Mouse (Mus musculus): Measurements from ENCODE around the gene Pnpla7. TPM values are rescaled to one million over a fixed set of nuclear protein-coding genes. Genes with fewer than 3 reads are reported as not detected.
A peak's percentile ranks its signal among the peaks of the same experiment; 100 is the strongest.
"Not testable (repeated sequence)": the region's sequence is repeated elsewhere in the genome, so short reads cannot be mapped to it uniquely, and the experiment has no call there.

The Pnpla7 gene
- polyA plus RNA-seq, 1 experiment from 2014 or later, result 3.5 TPM

DNA sequence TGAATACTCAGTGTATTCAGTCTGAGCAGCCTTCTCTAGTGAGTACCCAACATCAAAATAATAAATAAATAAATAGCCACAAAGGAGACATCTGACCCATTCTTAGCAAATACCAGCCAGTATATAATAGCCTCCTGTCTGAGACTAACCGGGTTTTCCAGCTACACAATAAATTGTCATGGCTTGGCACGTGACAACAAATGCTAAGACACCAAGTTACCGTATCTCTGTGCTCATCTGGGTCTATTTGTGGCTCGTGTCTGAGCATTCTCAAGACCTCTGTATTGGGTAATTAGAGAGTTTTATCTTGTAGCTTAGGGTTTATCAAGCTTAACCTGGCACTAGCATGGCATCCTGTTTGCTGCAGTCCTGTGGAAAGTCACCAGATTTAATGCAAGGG is 33.7 kb upstream of the Pnpla7 start:
- WGBS, result 66% methylated on average over 4 of the region's 4 CpGs

GRCm38 (mm10) chr2:24944304-24944703 is 31.5 kb upstream of the Pnpla7 start:
- not testable (repeated sequence) for H3K4me3 ChIP-seq (ENCODE audit: low read depth, low read length); H3K27ac ChIP-seq (ENCODE audit: low read depth, low read length); H3K4me1 ChIP-seq (ENCODE audit: control insufficient read depth, insufficient read depth, low read length); H3K9me3 ChIP-seq (ENCODE audit: control insufficient read depth, low read length); ATAC-seq (ENCODE audit: low read depth); H3K27me3 ChIP-seq (ENCODE audit: control insufficient read depth, insufficient read depth, low read length); H3K4me2 ChIP-seq (ENCODE audit: low read depth, low read length); H3K36me3 ChIP-seq (ENCODE audit: control insufficient read depth, insufficient read depth, low read length); H3K9ac ChIP-seq (replicated peaks; ENCODE audit: low read depth, low read length)
- WGBS, result 49% methylated on average over 2 of the region's 2 CpGs

More for the DNA sequence above, 33.7 kb upstream of the Pnpla7 start:
- H3K36me3 ChIP-seq (ENCODE audit: control insufficient read depth, insufficient read depth, low read length), result no peaks in the 10 kb centered on the region
- no peak for ATAC-seq (ENCODE audit: low read depth)
- H3K27ac ChIP-seq (ENCODE audit: low read depth, low read length), result no peak overlapping the region
- no peak overlapping the region for H3K4me2 ChIP-seq (ENCODE audit: low read depth, low read length)
- H3K4me1 ChIP-seq (ENCODE audit: control insufficient read depth, insufficient read depth, low read length), result no peaks in the 10 kb centered on the region
- H3K9ac ChIP-seq (replicated peaks; ENCODE audit: low read depth, low read length), result no peak overlapping the region
- H3K27me3 ChIP-seq (ENCODE audit: control insufficient read depth, insufficient read depth, low read length), result no peaks in the 10 kb centered on the region
- H3K4me3 ChIP-seq (ENCODE audit: low read depth, low read length), result no peak overlapping the region
- H3K9me3 ChIP-seq (ENCODE audit: control insufficient read depth, low read length), result no peaks in the 10 kb centered on the region

DNA sequence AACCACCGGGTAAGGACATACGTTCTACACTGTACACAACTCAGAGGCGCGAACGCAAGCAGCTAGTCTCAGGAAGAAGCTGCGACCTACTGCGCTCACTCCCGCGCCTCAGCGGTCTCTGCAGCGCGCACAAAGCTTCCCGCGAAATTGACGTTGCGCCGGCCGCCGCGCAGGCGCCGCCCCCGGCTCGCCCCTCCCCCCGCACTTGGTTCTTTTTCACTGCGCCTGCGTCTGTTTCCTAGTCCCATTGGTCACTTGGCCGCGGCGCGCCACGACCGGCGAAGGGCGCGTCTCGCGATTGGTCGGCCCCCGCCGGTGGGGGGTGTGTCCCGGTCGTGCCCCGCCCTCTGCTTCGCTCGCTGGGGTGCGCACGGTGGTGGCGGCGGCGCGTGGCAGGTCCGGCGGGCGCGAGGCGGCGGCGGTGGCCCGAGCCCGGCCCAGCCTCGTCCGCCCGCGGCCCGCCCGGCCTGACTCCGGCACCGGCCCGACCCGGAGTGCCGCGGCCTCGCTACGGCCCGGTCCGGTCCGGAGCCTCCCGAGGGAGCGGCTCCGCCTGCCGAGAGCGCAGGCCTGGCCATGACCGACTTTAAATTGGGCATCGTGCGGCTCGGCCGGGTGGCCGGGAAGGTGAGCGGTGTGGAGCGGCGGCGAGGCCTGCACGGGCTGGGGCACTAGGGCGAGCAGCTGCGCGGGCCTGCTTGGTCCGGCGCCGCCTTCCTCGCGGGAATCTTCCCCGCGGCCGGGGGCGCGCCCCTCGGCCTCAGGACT is 26.2 kb upstream of the Pnpla7 start, which contains the start of gene Zmynd19:
Gene Zmynd19, plus strand, starts transcription at position 372 of the 768 bp plus-strand sequence.
- H3K27me3 ChIP-seq (ENCODE audit: control insufficient read depth, insufficient read depth, low read length), result no peaks in the 10 kb centered on the region
- peak within 1 kb of the TSS; percentile 94 for H3K9ac ChIP-seq (replicated peaks; ENCODE audit: low read depth, low read length)
- ATAC-seq (ENCODE audit: low read depth), result peak; percentile 98
- peak within 1 kb of the TSS; percentile 75 for H3K4me2 ChIP-seq (ENCODE audit: low read depth, low read length)
- peak within 1 kb of the TSS; percentile 97 for H3K4me3 ChIP-seq (ENCODE audit: low read depth, low read length)
- peak within 1 kb of the TSS; percentile 39 for H3K27ac ChIP-seq (ENCODE audit: low read depth, low read length)
- H3K36me3 ChIP-seq (ENCODE audit: control insufficient read depth, insufficient read depth, low read length), result peaks cover 25% of the 10 kb centered on the region
- peaks cover 14% of the 10 kb centered on the region for H3K4me1 ChIP-seq (ENCODE audit: control insufficient read depth, insufficient read depth, low read length)
- no peaks in the 10 kb centered on the region for H3K9me3 ChIP-seq (ENCODE audit: control insufficient read depth, low read length)
- under 1% methylated on average over 87 of the region's 108 CpGs for WGBS

DNA sequence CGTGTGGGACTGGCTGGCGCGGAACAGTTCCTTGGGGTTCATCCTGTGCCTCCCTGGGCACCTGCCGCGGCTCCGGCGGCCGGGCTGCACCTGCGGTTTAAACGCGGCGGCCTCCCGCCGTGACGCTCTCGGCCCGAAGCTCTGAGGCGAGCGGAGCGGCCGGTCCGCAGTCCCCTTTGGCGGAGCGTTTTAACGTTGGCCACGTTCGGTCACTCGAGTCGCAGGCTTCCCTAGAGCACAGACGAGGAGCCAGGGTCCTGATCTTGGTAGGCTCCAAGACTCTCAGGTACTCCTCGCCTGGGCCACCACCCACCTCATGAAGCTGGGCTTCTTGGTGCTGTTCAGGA is 25.7 kb upstream of the Pnpla7 start:
- peaks cover 30% of the 10 kb centered on the region for H3K36me3 ChIP-seq (ENCODE audit: control insufficient read depth, insufficient read depth, low read length)
- H3K27me3 ChIP-seq (ENCODE audit: control insufficient read depth, insufficient read depth, low read length), result no peaks in the 10 kb centered on the region
- peak overlapping the region; percentile 74 for H3K4me2 ChIP-seq (ENCODE audit: low read depth, low read length)
- peak; percentile 19 for ATAC-seq (ENCODE audit: low read depth)
- no peaks in the 10 kb centered on the region for H3K9me3 ChIP-seq (ENCODE audit: control insufficient read depth, low read length)
- H3K4me1 ChIP-seq (ENCODE audit: control insufficient read depth, insufficient read depth, low read length), result peaks cover 14% of the 10 kb centered on the region
- H3K27ac ChIP-seq (ENCODE audit: low read depth, low read length), result 0 out of 2 replicates have a peak overlapping the region, but pooled peaks have one; percentile 39
- 0% methylated on average over 31 of the region's 31 CpGs for WGBS
- H3K9ac ChIP-seq (replicated peaks; ENCODE audit: low read depth, low read length), result peak overlapping the region; percentile 94
- peak overlapping the region; percentile 97 for H3K4me3 ChIP-seq (ENCODE audit: low read depth, low read length)

DNA sequence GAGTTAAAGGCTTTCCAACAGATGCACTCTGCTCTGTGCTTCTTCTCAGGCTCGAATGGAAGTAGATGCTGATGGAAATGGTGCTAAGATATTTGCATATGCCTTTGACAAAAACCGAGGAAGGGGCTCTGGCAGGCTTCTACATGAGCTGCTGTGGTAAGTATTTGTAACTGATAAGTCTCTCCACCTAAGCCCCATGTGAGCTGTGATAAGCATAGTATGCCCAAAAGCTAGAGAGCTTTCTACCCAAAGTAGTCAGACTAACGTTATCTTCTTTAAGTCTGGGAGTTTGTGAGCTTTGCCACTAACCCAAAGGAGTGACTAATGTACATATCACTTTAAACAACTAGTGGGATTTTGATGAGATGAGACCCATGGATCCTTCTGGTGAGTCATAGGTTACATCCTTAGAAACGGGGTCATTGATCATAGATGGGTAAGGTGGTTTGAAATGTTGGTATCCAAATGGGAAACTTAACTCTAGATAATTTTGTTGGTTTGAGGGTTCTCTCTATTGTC is 23.2 kb upstream of the Pnpla7 start:
- Histone ChIP-seq H3K4me1 (ENCODE audit: control insufficient read depth, insufficient read depth, low read length) (peaks cover 14% of the 10 kb centered on the region), H3K9me3 (ENCODE audit: control insufficient read depth, low read length) (no peaks in the 10 kb centered on the region), H3K27me3 (ENCODE audit: control insufficient read depth, insufficient read depth, low read length) (no peaks in the 10 kb centered on the region), H3K27ac (ENCODE audit: low read depth, low read length) (no peak overlapping the region), H3K4me3 (ENCODE audit: low read depth, low read length) (no peak overlapping the region), H3K9ac (replicated peaks; ENCODE audit: low read depth, low read length) (no peak overlapping the region), H3K4me2 (ENCODE audit: low read depth, low read length) (no peak overlapping the region), H3K36me3 (ENCODE audit: control insufficient read depth, insufficient read depth, low read length) (peaks cover 49% of the 10 kb centered on the region)
- ATAC-seq (ENCODE audit: low read depth), result no peak
- 94% methylated on average over 4 of the region's 4 CpGs for WGBS

DNA sequence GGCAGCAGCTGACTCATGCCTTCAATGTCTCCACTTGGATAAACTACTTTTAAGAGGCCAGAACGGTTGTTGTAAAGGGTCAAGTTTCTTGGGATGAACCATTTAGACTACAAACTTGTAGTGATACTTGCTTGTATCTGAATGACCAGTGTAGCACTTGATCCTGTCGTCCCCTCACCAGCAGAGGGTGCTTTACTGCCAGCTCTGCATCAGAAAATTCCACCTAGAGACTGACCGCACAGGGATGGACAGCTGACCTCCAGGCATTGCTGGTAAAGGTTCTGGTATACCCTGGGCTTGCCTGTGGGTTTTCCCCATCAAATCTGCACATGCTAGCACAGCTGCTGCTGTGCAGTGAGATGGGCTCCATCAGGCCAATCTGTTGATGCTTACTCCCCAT is 14.9 kb upstream of the Pnpla7 start:
- 44% methylated on average over 3 of the region's 3 CpGs for WGBS
- Histone ChIP-seq H3K9ac (replicated peaks; ENCODE audit: low read depth, low read length) (no peak overlapping the region), H3K36me3 (ENCODE audit: control insufficient read depth, insufficient read depth, low read length) (peaks cover 44% of the 10 kb centered on the region), H3K4me1 (ENCODE audit: control insufficient read depth, insufficient read depth, low read length) (peaks cover 9% of the 10 kb centered on the region), H3K4me3 (ENCODE audit: low read depth, low read length) (no peak overlapping the region), H3K27me3 (ENCODE audit: control insufficient read depth, insufficient read depth, low read length) (no peaks in the 10 kb centered on the region), H3K27ac (ENCODE audit: low read depth, low read length) (no peak overlapping the region), H3K9me3 (ENCODE audit: control insufficient read depth, low read length) (no peaks in the 10 kb centered on the region), H3K4me2 (ENCODE audit: low read depth, low read length) (no peak overlapping the region)
- ATAC-seq (ENCODE audit: low read depth), result no peak

DNA sequence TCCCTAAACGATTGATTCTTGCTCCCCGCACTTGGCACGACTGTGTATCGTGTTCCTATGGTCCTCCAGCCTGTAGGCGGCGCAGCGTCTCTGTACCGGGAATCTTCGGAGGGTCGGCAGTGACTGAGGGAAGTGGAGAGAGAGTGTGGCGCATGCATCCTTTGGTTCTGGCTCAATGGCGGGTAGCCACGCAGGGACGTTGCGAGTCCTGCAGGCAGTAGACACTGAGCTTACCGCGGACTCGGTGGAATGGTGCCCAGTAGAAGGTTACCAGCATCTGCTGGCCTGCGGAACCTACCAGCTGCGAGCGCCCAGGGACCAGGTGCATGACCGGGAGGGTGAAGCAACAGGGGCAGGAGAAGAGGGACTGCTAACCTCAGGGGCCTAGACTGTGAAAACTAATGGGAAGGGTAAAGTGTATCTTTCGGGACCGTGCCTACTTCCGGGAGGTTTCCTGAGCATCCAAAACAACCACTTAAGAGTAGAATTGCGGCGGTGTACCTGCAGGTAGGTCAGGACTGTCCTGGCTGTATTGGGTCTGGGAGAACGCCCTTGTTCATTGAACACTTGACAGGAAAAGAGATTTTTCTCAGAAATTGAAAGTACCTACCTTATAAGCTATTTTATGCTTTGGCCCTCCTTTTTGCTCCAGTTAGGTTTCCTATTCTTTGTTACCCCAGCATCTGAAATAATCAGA is 13.4 kb upstream of the Pnpla7 start, which contains the start of gene Dph7:
Gene Dph7, plus strand, starts transcription at position 97 of the 697 bp plus-strand sequence.
- Histone ChIP-seq H3K4me3 (ENCODE audit: low read depth, low read length) (peak within 1 kb of the TSS; percentile 72), H3K9me3 (ENCODE audit: control insufficient read depth, low read length) (no peaks in the 10 kb centered on the region), H3K36me3 (ENCODE audit: control insufficient read depth, insufficient read depth, low read length) (peaks cover 40% of the 10 kb centered on the region), H3K27me3 (ENCODE audit: control insufficient read depth, insufficient read depth, low read length) (no peaks in the 10 kb centered on the region), H3K27ac (ENCODE audit: low read depth, low read length) (peak within 1 kb of the TSS; percentile 44; the same call in 1 of the 2 replicates), H3K4me1 (ENCODE audit: control insufficient read depth, insufficient read depth, low read length) (peaks cover 9% of the 10 kb centered on the region), H3K4me2 (ENCODE audit: low read depth, low read length) (peak within 1 kb of the TSS; percentile 54), H3K9ac (replicated peaks; ENCODE audit: low read depth, low read length) (peak within 1 kb of the TSS; percentile 76)
- peak; percentile 95 for ATAC-seq (ENCODE audit: low read depth)
- WGBS, result 1% methylated on average over 28 of the region's 28 CpGs

DNA sequence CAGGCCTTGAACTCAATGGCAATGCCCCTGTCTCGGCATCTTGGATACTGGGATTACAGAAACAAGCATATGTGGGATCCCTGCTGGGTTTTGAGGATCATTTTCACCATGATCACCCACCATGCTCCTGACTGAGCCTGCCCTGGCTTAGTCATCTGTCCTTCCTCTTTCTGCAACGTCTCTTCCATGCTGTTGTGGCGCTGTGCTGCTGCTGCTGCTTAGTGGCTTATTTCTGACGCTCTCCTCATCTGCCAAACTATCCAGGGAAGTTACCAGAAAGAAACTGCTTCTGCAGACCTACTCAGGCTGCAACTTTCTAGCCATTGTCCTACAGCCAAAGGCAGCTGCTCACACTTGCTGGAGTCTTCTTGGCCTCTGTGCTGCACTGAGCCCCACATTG is 5.4 kb upstream of the Pnpla7 start:
- peaks cover 33% of the 10 kb centered on the region for H3K36me3 ChIP-seq (ENCODE audit: control insufficient read depth, insufficient read depth, low read length)
- no peak overlapping the region for H3K27ac ChIP-seq (ENCODE audit: low read depth, low read length)
- H3K9ac ChIP-seq (replicated peaks; ENCODE audit: low read depth, low read length), result no peak overlapping the region
- WGBS, result 91% methylated on average over 4 of the region's 4 CpGs
- no peaks in the 10 kb centered on the region for H3K9me3 ChIP-seq (ENCODE audit: control insufficient read depth, low read length)
- H3K4me1 ChIP-seq (ENCODE audit: control insufficient read depth, insufficient read depth, low read length), result peaks cover 9% of the 10 kb centered on the region
- H3K4me3 ChIP-seq (ENCODE audit: low read depth, low read length), result no peak overlapping the region
- H3K4me2 ChIP-seq (ENCODE audit: low read depth, low read length), result no peak overlapping the region
- no peak for ATAC-seq (ENCODE audit: low read depth)
- H3K27me3 ChIP-seq (ENCODE audit: control insufficient read depth, insufficient read depth, low read length), result no peaks in the 10 kb centered on the region

DNA sequence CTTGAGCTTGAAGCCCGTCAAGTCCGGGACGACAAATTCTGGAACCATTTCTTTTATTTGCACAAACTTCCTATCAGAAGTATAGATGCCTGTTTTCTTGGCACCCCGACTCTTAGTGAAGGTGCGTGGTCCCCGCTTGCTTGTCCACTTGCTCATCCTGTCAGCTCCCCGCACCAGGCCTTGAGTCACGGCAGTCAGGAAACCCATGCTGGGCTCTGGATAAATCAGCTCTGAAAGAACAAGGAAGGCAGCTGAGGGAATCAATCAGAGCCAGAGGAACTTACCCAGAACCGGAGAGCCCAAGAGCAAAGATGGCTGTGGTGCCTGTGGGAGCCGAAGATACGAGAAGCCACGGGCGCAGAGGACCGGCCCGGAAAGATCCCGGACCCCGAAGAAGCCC is 1.4 kb upstream of the Pnpla7 start:
- Histone ChIP-seq H3K4me3 (ENCODE audit: low read depth, low read length) (peak overlapping the region; percentile 59), H3K4me2 (ENCODE audit: low read depth, low read length) (peak overlapping the region; percentile 96), H3K9ac (replicated peaks; ENCODE audit: low read depth, low read length) (peak overlapping the region; percentile 72), H3K27ac (ENCODE audit: low read depth, low read length) (peak overlapping the region; percentile 75), H3K4me1 (ENCODE audit: control insufficient read depth, insufficient read depth, low read length) (peaks cover 15% of the 10 kb centered on the region)
- H3K36me3 ChIP-seq (ENCODE audit: control insufficient read depth, insufficient read depth, low read length); H3K27me3 ChIP-seq (ENCODE audit: control insufficient read depth, insufficient read depth, low read length); H3K9me3 ChIP-seq (ENCODE audit: control insufficient read depth, low read length); ATAC-seq (ENCODE audit: low read depth): not testable (repeated sequence)
- under 1% methylated on average over 16 of the region's 17 CpGs for WGBS
